Mouse (Mus musculus) ZHBTc4 (cell line): ENCODE measurements at regions not wholly inside any gene's neighbourhood (a gene's known extent, or its start where the extent isn't known, plus 50 kb on each side); places are given as distances from the start of the nearest gene placed in this dataset.

Experiments used
- DNase-seq: peaks from one replicate; pipeline ENCODE4 v3.0.0-alpha.2; 2011; ENCODE audit warnings: low read depth, low spot score

GRCm38 (mm10) chr2:128217784-128218467, 92.1 kb downstream of the Bcl2l11 start:
- no peak for DNase-seq

DNA sequence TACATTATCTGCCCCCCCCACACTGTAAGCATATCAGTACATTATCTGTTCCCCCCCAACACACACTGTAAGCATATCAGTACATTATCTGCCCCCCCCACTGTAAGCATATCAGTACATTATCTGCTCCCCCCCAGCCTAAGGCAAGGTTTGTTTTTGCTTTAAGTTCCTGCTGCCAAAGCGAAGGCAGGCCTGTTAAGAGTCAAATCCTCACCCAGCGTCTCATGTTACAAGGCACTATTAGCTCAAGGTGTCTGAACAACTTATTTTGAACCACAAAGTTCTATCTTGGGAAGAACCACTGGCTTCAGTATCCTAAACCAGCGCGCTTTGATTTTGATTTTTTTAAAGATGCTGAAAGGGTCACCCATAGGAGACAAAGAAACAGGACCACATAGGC, 93.1 kb downstream of the Bcl2l11 start:
- DNase-seq: no peak

DNA sequence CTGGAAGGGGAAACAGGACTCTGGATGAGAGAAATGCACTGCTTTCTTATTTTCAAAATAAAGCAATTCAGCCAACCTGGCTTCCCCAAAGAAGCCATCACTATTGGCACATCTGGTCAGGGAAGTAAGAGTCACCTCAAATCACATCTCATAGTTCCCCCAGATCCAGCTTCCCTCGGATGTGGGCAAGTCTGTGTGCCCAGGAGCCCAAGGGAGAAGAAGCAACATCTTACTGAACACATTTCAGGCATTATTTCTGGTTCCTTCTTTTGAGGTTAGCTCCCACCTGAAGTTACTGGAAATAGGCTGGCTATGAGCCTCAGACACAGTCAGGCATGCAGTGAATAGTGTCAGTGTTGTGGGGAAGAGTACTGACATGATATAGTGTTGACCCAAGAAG, 95.2 kb downstream of the Bcl2l11 start:
- no peak for DNase-seq

GRCm38 (mm10) chr2:128221657-128222056, 95.8 kb downstream of the Bcl2l11 start:
- DNase-seq: no peak

- DNase-seq: no peak
Observed at GRCm38 (mm10) chr2:128226465-128227047, 100.7 kb downstream of the Bcl2l11 start.

- no peak for DNase-seq
Observed at GRCm38 (mm10) chr2:128229730-128230129, 103.9 kb downstream of the Bcl2l11 start.

DNA sequence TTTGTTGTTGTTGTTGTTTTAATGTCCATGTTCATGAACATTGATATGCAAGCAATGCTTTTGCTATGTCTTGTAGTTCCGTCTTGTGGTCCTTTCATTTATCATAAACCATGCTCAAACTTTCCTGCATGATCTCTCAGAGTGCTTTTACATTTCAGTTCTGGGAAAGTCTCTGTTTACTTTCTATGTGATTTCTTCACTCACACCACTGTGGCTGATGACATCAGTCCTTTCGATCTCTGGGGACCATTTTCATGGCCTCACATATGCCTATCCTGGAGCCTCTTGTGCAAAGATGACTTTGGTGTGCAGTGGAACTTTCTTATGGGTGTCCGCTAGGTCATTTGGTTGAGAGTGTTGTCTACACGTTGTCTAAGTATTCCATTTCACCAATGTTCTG, 105.1 kb downstream of the Bcl2l11 start:
- no peak for DNase-seq

DNA sequence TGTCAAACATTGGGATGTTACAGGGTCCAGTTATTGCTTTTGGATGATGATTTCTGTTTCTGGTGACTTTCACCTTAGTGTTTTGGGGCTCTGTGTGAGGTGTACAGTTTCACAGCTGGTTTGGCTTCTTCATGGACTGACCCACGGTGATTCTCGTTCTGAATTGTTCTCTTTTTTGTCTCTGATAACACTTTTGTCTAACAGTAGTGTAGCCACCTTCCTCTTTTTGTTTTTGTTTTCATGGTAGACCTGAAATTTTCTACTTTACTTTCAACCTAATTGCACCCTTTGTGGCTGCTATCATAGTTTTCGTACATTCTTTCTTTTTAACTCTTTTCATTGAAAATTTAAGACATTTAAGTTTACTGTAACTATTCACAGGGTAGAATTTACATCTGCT, 105.5 kb downstream of the Bcl2l11 start:
- DNase-seq: no peak

- DNase-seq: no peak
Observed at GRCm38 (mm10) chr2:128232027-128232426, 106.2 kb downstream of the Bcl2l11 start.

DNA sequence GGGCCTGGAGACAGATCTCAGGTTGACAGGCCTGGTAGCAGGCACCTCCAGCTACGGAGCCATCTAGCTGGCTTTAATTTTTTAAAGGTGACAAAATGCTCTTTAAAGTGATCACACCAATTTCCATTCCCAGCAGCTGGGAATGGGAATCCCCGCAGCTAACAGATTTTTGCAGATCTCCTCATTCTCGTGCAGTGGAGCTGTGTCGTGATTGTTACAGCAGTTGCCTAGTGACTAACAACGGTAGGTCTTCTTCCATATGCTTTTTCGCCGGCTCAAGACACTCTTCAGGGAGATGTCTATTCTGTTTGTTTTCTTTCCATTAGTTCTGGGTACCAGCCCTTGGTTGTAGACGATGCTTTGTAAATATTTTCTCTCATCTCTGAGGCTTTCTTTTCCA, 109.3 kb downstream of the Bcl2l11 start:
- no peak for DNase-seq

DNA sequence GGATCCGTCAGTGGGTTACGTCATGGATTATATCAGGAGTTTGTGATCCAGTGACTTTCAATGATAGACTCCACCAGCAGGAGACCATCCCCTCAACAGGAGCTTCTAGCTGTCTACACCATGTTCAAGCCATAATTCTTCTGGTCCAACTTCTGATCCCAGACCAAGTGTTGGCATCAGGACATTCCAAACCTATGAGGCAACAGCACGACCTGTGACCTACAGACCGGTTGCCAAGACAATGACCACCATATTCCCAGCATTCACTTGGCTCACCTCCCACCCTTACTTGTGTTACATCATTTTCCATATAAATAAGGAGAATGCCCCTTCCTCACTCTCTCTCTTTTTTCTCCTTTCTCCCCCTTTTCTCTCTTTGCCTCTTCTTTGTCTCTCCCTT, 113.6 kb downstream of the Bcl2l11 start:
- DNase-seq: no peak

GRCm38 (mm10) chr2:128240054-128240453, 114.2 kb downstream of the Bcl2l11 start:
- DNase-seq: no peak

DNA sequence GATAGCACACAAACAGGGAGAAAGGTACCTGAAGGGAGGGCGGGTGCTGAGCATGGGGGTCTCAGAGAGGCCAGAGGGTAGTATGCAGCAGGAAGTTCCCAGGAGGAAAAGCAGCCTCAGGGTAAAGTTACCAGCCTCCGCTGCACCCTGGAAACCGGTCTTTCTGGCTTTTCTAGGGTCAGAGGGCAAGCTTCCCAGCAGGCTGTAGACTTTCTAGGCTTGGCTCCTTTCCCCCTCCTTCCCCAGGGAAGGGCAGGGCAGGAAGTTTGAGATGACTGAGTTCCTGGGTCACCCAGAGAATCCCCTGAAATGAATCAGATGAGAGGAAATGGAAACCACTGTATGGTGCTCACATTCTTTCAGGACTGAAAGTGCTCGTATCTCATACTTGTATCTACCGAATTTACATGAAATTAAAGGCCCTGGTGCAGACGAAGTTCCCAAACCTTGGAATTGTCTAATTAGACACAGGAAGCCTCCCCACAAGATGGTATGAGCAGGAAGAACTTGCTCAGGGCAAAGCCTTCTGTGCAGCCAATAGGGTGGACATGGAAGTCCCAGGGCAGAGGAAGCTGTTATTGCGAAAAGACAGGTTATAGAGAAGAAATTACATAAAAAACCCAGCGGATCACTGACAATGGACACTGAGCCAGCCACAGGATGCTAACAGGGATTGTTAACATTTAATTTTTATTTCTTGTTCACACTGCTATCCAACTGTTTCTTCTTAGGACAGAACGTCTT, 114.9 kb downstream of the Bcl2l11 start:
- peak; percentile 33 for DNase-seq

- DNase-seq: peak; percentile 83
Observed at GRCm38 (mm10) chr2:128241280-128241665, 115.4 kb downstream of the Bcl2l11 start.

- no peak for DNase-seq
Observed at GRCm38 (mm10) chr2:128245544-128245943, 119.7 kb downstream of the Bcl2l11 start.

GRCm38 (mm10) chr2:128247967-128248366, 122.1 kb downstream of the Bcl2l11 start:
- no peak for DNase-seq

DNA sequence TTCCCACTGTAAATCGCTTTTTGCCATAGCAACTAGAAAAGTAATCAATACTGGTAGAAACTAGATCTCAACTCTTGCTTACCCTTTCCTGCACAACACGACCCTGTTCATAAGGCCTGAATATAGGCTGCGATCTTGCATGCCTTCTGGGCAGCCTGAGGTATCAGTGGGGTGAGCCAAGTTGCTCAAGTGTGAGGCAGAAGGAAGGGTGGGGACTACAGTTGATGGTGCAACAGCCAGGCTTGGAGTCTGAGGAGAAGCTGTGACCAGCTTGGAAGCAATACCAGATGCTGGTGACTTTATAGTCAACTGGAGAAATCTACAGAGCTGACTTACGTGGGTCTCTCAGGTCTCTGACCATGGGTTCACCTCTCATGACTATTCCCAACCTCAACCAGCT, 123.3 kb downstream of the Bcl2l11 start:
- no peak for DNase-seq

DNA sequence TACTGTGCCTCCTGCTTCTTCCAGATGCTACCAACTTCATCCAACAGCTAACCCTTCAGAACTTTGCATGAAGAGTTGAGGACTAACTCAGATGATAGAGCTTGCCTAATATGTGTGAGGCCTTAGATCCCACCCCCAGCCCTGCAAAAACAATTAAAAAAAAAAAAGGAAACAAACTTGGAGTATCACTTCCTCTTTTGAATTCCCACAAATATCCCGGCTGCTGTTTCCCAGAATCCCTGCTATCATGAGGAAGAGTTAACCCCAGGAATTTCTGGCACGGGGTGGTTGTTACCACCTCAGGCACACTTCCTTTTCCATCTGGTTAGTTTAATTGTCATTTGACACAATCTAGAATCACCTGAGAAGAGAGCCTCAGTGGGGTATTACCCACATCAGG, 123.8 kb downstream of the Bcl2l11 start:
- DNase-seq: no peak

- DNase-seq: no peak
Observed at GRCm38 (mm10) chr2:128250841-128251240, 125.0 kb downstream of the Bcl2l11 start.

GRCm38 (mm10) chr2:128256651-128257050, 130.8 kb downstream of the Bcl2l11 start:
- DNase-seq: no peak

DNA sequence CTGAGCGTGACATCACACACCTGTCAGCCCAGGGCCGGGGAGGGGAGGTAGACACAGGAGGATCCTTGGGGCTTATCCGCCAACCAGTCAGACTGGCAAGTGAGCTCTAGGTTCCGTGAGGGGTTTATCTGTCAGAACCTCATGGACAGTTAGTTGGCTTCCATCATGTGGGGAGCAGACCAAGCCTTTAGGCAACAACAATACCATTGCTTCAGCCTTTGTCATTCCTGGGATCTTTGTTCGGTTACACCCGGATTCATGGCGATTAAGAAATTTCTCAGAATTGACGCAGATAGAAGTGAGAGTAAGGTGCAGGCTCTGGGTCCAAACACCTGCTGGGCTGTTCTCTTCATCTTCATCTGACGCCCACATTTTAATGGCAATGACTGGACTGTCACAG, 131.4 kb downstream of the Bcl2l11 start:
- peak; percentile 28 for DNase-seq

GRCm38 (mm10) chr2:128263880-128264279, 138.0 kb downstream of the Bcl2l11 start:
- DNase-seq: no peak
